Mouse (Mus musculus) cerebellum, postnatal 36 days (tissue): Measurements from ENCODE around the gene Ccdc152.

Experiments
- DNase-seq, 2 experiments: peaks; one replicate each; pipeline ENCODE4 v3.0.0; 2021 to 2022; ENCODE audit warnings: mixed read lengths in 2 of 2

Gene Ccdc152

DNA sequence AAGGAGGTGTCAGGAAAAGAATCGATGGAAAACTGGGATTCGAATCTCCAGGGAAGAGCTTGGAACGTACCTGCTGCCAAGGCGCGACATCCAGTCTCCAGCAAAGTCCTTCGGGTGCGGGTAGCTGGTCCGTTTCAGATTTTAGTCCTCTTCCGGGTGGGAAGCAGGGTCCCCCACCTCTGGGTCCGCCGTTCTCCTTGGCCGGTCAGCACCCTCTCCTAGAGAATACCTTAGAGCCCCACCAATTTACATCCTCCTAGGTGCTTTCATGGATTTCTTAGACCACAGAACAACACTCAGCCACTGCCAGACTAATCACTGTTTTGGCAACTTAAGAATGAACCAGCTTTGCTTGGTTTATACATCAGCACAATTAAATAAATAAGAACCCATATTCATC, at the start of gene Ccdc152:
Gene Ccdc152 (minus strand): TSS at position 101 of the 400 bp plus-strand sequence.
- no peak for DNase-seq

GRCm38 (mm10) chr15:3349306-3350064, 46.2 kb upstream of the Ccdc152 start:
- DNase-seq: no peak

- DNase-seq: no peak
Measured at GRCm38 (mm10) chr15:3346682-3347081, 43.4 kb upstream of the Ccdc152 start.

DNA sequence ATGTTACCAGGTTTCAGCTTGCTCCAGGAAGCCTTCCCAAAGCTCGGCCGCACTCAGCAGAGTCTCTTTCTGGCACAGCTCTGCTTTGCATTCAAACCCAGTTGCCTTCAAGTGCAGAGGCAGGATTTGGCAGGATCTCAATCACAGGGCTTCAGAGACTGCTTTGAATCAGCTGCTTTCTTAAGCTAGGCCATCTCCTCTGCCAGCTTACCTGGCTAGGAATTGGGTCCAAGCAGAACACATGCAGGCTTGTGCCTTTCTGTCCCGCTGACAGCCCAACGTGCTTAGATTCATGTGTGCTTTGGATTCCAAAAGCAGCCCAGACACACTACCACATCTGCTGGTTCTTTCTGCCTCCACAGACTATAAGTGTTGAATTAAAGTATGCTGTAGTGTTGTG, 41.2 kb upstream of the Ccdc152 start:
- DNase-seq: no peak

GRCm38 (mm10) chr15:3341806-3342582, 38.7 kb upstream of the Ccdc152 start:
- peak; percentile 4 to 13 for DNase-seq

DNA sequence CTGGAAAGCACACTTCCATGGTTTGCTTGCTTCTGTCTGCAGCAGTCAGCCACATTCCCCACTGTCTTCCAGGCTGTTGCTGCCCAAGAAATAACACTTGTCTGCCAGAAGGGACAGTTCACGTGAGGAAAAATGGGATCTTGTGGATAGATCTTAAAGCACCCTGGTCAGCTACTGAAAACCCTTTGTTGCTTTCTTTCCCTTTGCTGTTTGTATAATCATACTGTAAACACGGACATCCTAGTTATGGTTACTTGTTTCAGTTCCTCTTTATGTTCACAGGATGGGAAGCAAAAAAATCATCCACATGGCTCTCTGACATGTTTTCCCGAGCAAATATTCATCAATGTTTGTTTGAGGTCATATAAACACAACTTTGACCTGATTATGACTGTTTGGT, 36.5 kb upstream of the Ccdc152 start:
- no peak for DNase-seq

DNA sequence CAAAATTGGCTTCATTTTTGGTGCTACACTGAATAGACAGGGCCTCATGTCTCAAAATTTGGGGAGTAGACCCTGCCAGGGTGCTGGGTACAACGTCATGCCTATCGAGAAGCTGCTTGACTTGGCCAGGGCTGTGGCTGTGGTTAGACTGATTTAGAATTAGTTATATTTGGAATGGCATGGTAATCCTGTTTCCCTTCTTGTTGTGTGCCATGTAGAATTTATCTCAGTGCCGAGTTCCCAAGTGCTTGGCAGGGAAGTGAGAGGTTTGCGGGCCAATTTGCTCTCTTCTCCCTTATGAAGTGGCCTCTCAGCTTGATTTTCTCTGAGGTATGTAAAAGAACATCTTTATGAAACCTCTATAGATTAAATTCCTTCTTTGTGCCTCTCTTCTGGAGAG, 29.2 kb upstream of the Ccdc152 start:
- DNase-seq: no peak

DNA sequence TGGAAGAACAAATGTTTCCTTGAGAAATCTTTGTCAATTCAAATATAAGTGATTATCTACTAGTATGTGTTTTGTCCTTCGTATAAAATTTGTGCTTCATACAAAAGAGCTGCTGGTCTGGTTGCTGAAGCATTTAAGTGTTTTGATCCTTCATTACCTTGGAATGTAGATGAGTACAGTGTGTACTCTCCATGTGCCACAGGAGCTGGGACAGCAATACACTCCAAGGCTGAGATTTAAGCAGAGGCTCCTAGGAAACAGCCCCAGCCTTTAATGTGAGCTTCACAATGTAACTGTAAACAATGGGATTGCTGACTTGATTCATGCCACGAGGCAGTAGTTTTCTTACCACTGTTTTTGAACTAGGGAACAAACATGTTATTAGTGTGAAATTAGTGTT, 28.5 kb upstream of the Ccdc152 start:
- no peak for DNase-seq

- no peak for DNase-seq
Measured at GRCm38 (mm10) chr15:3330291-3330690, 27.0 kb upstream of the Ccdc152 start.

DNA sequence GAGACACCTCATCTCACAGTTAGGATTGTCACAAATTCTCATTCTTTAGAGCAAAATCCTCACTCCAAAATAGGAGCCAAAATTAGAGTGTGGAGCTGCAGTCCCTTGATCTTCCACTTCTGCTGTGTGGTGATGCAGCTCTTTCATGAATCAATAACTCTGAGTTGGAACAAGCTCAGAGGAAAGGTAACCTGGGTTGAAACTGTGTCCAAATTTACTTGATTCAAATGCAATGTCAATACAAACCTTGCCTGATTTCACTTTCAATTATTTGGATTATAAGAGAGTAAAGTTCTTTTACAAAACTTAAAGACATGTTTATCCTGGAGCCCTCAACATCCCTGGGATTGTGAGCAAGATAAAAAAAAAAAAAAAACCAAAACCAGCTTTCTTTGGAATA, 19.7 kb upstream of the Ccdc152 start:
- DNase-seq: no peak

- no peak for DNase-seq
Measured at GRCm38 (mm10) chr15:3319929-3320328, 16.6 kb upstream of the Ccdc152 start.

GRCm38 (mm10) chr15:3316617-3317016, 13.3 kb upstream of the Ccdc152 start:
- DNase-seq: no peak

GRCm38 (mm10) chr15:3312937-3313336, 9.6 kb upstream of the Ccdc152 start:
- DNase-seq: no peak

DNA sequence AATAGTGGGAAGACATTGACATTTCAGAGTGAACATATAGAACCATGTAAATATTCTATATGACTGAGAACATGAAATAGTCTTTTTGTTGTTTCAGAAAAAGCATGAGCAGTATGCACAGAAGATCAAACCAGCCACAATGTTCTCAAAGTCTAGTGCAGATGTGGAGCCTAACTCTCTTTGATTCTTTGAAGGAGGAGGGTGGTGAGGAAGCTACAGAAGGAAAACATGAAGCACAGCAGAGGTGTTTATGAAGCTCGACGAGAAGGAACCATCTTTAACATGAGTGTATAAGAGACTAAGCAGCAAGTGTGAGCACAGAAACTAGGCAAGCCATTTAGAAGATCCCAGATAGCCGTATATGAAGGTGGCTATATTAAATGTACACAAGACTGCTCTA, 6.5 kb upstream of the Ccdc152 start:
- no peak for DNase-seq

GRCm38 (mm10) chr15:3300361-3301100, 2.8 kb downstream of the Ccdc152 start:
- no peak for DNase-seq

DNA sequence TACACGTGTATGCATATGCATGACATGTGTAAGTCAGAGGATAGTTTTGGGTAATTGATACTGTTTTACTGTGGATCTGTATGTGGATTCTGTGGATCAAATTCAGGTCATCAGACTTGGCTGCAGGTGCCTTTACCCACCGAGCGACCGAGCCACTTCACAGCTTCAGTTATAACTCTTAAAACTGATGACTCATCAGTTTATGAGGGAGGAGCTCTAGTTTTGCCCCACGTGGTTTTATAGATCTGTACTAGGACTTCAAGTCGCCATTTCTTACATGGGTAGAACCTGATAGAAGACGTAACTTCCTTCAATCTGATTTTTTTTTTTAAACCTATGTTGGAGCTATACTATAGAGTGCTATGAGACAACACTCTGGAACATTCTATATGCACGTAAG, 5.7 kb downstream of the Ccdc152 start:
- no peak for DNase-seq

GRCm38 (mm10) chr15:3295986-3296385, 7.3 kb downstream of the Ccdc152 start:
- no peak for DNase-seq

GRCm38 (mm10) chr15:3293477-3293876, 9.8 kb downstream of the Ccdc152 start:
- DNase-seq: no peak

GRCm38 (mm10) chr15:3290435-3290834, 12.9 kb downstream of the Ccdc152 start:
- no peak for DNase-seq

- no peak for DNase-seq
Measured at GRCm38 (mm10) chr15:3286032-3286431, 17.3 kb downstream of the Ccdc152 start.

- no peak for DNase-seq
Measured at GRCm38 (mm10) chr15:3281737-3282136, 21.6 kb downstream of the Ccdc152 start.

DNA sequence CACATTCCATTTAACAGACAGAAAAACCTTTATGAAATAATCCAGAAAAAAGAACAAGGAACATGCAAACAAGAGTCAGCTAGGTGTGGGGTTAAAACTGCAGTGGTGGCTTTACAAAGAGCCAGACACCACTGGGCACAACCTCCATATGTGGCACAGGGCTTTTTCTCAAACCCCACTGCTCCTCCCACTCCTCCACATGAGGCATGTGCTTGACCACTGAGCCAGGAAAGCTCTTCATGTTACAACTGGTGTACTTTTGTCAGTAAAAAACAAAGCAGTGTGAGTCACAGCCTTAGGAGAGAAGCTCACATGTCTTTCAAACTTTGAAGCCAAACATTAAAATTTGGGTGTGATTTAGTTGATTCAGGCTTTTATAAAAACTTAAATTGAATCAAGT, 22.1 kb downstream of the Ccdc152 start:
- no peak for DNase-seq

GRCm38 (mm10) chr15:3279242-3279641, 24.1 kb downstream of the Ccdc152 start:
- no peak for DNase-seq

DNA sequence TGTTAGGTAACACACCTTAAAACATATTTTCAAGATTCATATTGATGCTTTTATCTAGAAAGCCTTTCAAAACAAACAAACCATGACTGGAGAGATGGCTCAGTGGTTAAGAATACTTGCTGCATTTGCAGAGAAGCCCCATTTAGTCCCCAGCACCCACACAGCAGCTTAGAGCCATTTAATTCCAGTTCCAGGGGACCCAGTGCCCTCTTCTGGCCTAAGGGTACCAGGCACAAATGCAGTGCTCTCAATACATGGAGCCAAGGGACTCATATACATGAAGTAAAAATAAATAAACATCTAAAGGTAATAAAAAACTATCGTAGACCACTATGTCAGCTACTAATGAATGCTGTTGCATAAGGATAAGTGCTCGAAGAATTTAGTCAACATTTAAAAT, 25.9 kb downstream of the Ccdc152 start:
- no peak for DNase-seq
